Mouse (Mus musculus) stomach, embryonic 15.5 days (tissue): Measurements from ENCODE around the gene Susd4. TPM values are rescaled to one million over a fixed set of nuclear protein-coding genes. Genes with fewer than 3 reads are reported as not detected.

Experiments
- ATAC-seq: fragments of 200-750 bp; cut with Nextera tagmentation; 2 replicates; pipeline ENCODE4 v1.8.0; 2017; ENCODE audit warnings: low read depth, moderate number of reproducible peaks, moderate TSS enrichment; ENCODE audit not compliant: insufficient read depth, low FRiP score
- H3K27ac ChIP-seq: fragments of 300-500 bp; sonication (generic); 2 replicates; pipeline ENCODE4 v1.5.1; 2015; ENCODE audit warnings: mild to moderate bottlenecking, inconsistent platforms
- H3K27me3 ChIP-seq: fragments of 300-500 bp; sonication (generic); replicated peaks from 2 replicates; pipeline ENCODE4 v1.6.1; 2015; ENCODE audit warnings: inconsistent platforms
- H3K36me3 ChIP-seq: fragments of 300-500 bp; sonication (generic); 2 replicates; pipeline ENCODE4 v1.6.1; 2015; ENCODE audit warnings: inconsistent platforms
- H3K4me1 ChIP-seq: fragments of 300-500 bp; sonication (generic); 2 replicates; pipeline ENCODE4 v1.6.1; 2015; ENCODE audit warnings: inconsistent platforms
- H3K4me2 ChIP-seq: fragments of 300-500 bp; sonication (generic); 2 replicates; pipeline ENCODE4 v1.6.1; 2015; ENCODE audit warnings: mild to moderate bottlenecking, inconsistent platforms
- H3K4me3 ChIP-seq: fragments of 300-500 bp; sonication (generic); replicated peaks from 2 replicates; pipeline ENCODE4 v1.5.1; 2015; ENCODE audit warnings: inconsistent platforms
- H3K9ac ChIP-seq: fragments of 300-500 bp; sonication (generic); 2 replicates; pipeline ENCODE4 v1.6.1; 2015; ENCODE audit warnings: inconsistent platforms
- H3K9me3 ChIP-seq: fragments of 300-500 bp; sonication (generic); 2 replicates; pipeline ENCODE4 v1.6.1; 2016; ENCODE audit warnings: inconsistent platforms
- WGBS: fragments of 180-500 bp; shearing (Covaris S2); methylation state at CpG from one replicate; pipeline ENCODE4 v1.1.7; 2015; 5-methylcytosine and 5-hydroxymethylcytosine counted together
- polyA plus RNA-seq: library from polyadenylated mRNA; unstranded; fragments of >200 nt; fragmentation: Nextera tagmentation; extraction: Ambion mirVana; gene quantifications from 2 replicates; pipeline ENCODE4 v1.2.1, GENCODE M21; 2015

Susd4 gene
- 13.7 and 17.8 TPM in 2 replicates for polyA plus RNA-seq

GRCm38 (mm10) chr1:182763716-182764461, at the start of gene Susd4:
TSS of gene Susd4 (plus strand) at chr1:182763860.
- H3K36me3 ChIP-seq: no peaks in the 10 kb centered on the region
- peaks cover 4% of the 10 kb centered on the region; the same call in 1 of the 2 replicates for H3K27me3 ChIP-seq
- peak within 1 kb of the TSS; percentile 50; the same call in 1 of the 2 replicates for H3K9ac ChIP-seq
- H3K9me3 ChIP-seq: no peaks in the 10 kb centered on the region
- H3K4me2 ChIP-seq: peak within 1 kb of the TSS; percentile 89
- H3K27ac ChIP-seq: no peak within 1 kb of the TSS
- H3K4me1 ChIP-seq: peaks cover 8% of the 10 kb centered on the region
- peak; percentile 80 for ATAC-seq
- peak within 1 kb of the TSS; percentile 63 for H3K4me3 ChIP-seq
- under 1% methylated on average over 70 of the region's 95 CpGs for WGBS

- no peak overlapping the region for H3K27ac ChIP-seq
- no peak overlapping the region for H3K9ac ChIP-seq
- no peaks in the 10 kb centered on the region for H3K27me3 ChIP-seq
- no peaks in the 10 kb centered on the region for H3K4me1 ChIP-seq
- no peaks in the 10 kb centered on the region for H3K36me3 ChIP-seq
- H3K4me2 ChIP-seq: no peak overlapping the region
- H3K9me3 ChIP-seq: no peaks in the 10 kb centered on the region
- no peak for ATAC-seq
- no peak overlapping the region for H3K4me3 ChIP-seq
- WGBS: 76% methylated on average over 6 of the region's 6 CpGs
These were observed 49.3 kb upstream of the Susd4 start for GRCm38 (mm10) chr1:182714236-182714935.

GRCm38 (mm10) chr1:182727541-182727940, 36.1 kb upstream of the Susd4 start:
- H3K4me3 ChIP-seq: no peak overlapping the region
- ATAC-seq: no peak
- no peaks in the 10 kb centered on the region for H3K4me1 ChIP-seq
- no peak overlapping the region for H3K27ac ChIP-seq
- 49% methylated on average over 12 of the region's 12 CpGs for WGBS
- H3K36me3 ChIP-seq: no peaks in the 10 kb centered on the region
- no peak overlapping the region for H3K9ac ChIP-seq
- H3K4me2 ChIP-seq: no peak overlapping the region
- no peaks in the 10 kb centered on the region for H3K9me3 ChIP-seq
- H3K27me3 ChIP-seq: no peaks in the 10 kb centered on the region

- 78% methylated on average over 9 of the region's 9 CpGs for WGBS
- no peak for ATAC-seq
- Histone ChIP-seq H3K4me2 (no peak overlapping the region), H3K4me1 (no peaks in the 10 kb centered on the region), H3K27ac (no peak overlapping the region), H3K27me3 (no peaks in the 10 kb centered on the region), H3K36me3 (no peaks in the 10 kb centered on the region), H3K9ac (no peak overlapping the region), H3K4me3 (no peak overlapping the region), H3K9me3 (no peaks in the 10 kb centered on the region)
These were observed 34.7 kb upstream of the Susd4 start for GRCm38 (mm10) chr1:182729002-182729401.

GRCm38 (mm10) chr1:182732695-182733094, 31.0 kb upstream of the Susd4 start:
- Histone ChIP-seq H3K4me1 (no peaks in the 10 kb centered on the region), H3K27ac (no peak overlapping the region), H3K4me2 (no peak overlapping the region), H3K4me3 (no peak overlapping the region), H3K36me3 (no peaks in the 10 kb centered on the region), H3K9ac (no peak overlapping the region), H3K27me3 (no peaks in the 10 kb centered on the region), H3K9me3 (no peaks in the 10 kb centered on the region)
- no peak for ATAC-seq
- WGBS: 18% methylated on average over 7 of the region's 7 CpGs

- Histone ChIP-seq H3K36me3 (no peaks in the 10 kb centered on the region), H3K4me2 (no peak overlapping the region), H3K27me3 (no peaks in the 10 kb centered on the region), H3K9me3 (no peaks in the 10 kb centered on the region), H3K4me1 (no peaks in the 10 kb centered on the region), H3K27ac (peak overlapping the region; percentile 48; the same call in 1 of the 2 replicates), H3K9ac (no peak overlapping the region), H3K4me3 (no peak overlapping the region)
- no peak for ATAC-seq
- 38% methylated on average over 4 of the region's 4 CpGs for WGBS
These were observed 27.8 kb upstream of the Susd4 start for GRCm38 (mm10) chr1:182735891-182736290.

GRCm38 (mm10) chr1:182747081-182747480, 16.6 kb upstream of the Susd4 start:
- no peaks in the 10 kb centered on the region for H3K4me1 ChIP-seq
- no peak for ATAC-seq
- H3K4me3 ChIP-seq: no peak overlapping the region
- H3K27ac ChIP-seq: no peak overlapping the region
- no peaks in the 10 kb centered on the region for H3K36me3 ChIP-seq
- H3K27me3 ChIP-seq: no peaks in the 10 kb centered on the region
- no peaks in the 10 kb centered on the region for H3K9me3 ChIP-seq
- no peak overlapping the region for H3K4me2 ChIP-seq
- WGBS: 88% methylated on average over 9 of the region's 9 CpGs
- H3K9ac ChIP-seq: no peak overlapping the region

- Histone ChIP-seq H3K4me3 (no peak overlapping the region), H3K9ac (no peak overlapping the region), H3K36me3 (no peaks in the 10 kb centered on the region), H3K27ac (no peak overlapping the region), H3K4me1 (no peaks in the 10 kb centered on the region), H3K9me3 (no peaks in the 10 kb centered on the region), H3K4me2 (no peak overlapping the region), H3K27me3 (no peaks in the 10 kb centered on the region)
- no peak for ATAC-seq
- 76% methylated on average over 17 of the region's 17 CpGs for WGBS
These were observed 15.8 kb upstream of the Susd4 start for GRCm38 (mm10) chr1:182747834-182748233.

- no peak for ATAC-seq
- no peak within 1 kb of the TSS for H3K4me2 ChIP-seq
- 91% methylated on average over 9 of the region's 9 CpGs for WGBS
These were observed 14.6 kb upstream of the Susd4 start, which contains the start of gene Ccdc185 for GRCm38 (mm10) chr1:182749080-182749479. TSS of gene Ccdc185 (minus strand) at chr1:182749180.

GRCm38 (mm10) chr1:182751301-182751700, 12.4 kb upstream of the Susd4 start:
- H3K4me3 ChIP-seq: no peak overlapping the region

More at GRCm38 (mm10) chr1:182749080-182749479, 14.6 kb upstream of the Susd4 start, which contains the start of gene Ccdc185:
- H3K4me1 ChIP-seq: no peaks in the 10 kb centered on the region
- H3K27ac ChIP-seq: no peak within 1 kb of the TSS
- H3K4me3 ChIP-seq: no peak within 1 kb of the TSS
- no peaks in the 10 kb centered on the region for H3K36me3 ChIP-seq
- H3K9ac ChIP-seq: no peak within 1 kb of the TSS
- H3K9me3 ChIP-seq: no peaks in the 10 kb centered on the region
- no peaks in the 10 kb centered on the region for H3K27me3 ChIP-seq

GRCm38 (mm10) chr1:182753694-182754093, 10.0 kb upstream of the Susd4 start:
- H3K27ac ChIP-seq: no peak overlapping the region
- H3K9ac ChIP-seq: no peak overlapping the region
- H3K9me3 ChIP-seq: no peaks in the 10 kb centered on the region
- H3K4me1 ChIP-seq: no peaks in the 10 kb centered on the region
- no peak overlapping the region for H3K4me2 ChIP-seq
- ATAC-seq: no peak
- no peaks in the 10 kb centered on the region for H3K27me3 ChIP-seq
- WGBS: 73% methylated on average over 8 of the region's 8 CpGs
- H3K4me3 ChIP-seq: no peak overlapping the region
- H3K36me3 ChIP-seq: no peaks in the 10 kb centered on the region

More at GRCm38 (mm10) chr1:182751301-182751700, 12.4 kb upstream of the Susd4 start:
- H3K4me1 ChIP-seq: no peaks in the 10 kb centered on the region
- ATAC-seq: no peak
- H3K9ac ChIP-seq: no peak overlapping the region
- no peak overlapping the region for H3K4me2 ChIP-seq
- H3K27ac ChIP-seq: no peak overlapping the region
- WGBS: 77% methylated on average over 8 of the region's 8 CpGs
- H3K27me3 ChIP-seq: no peaks in the 10 kb centered on the region
- H3K36me3 ChIP-seq: no peaks in the 10 kb centered on the region
- no peaks in the 10 kb centered on the region for H3K9me3 ChIP-seq

GRCm38 (mm10) chr1:182754865-182755264, 8.8 kb upstream of the Susd4 start:
- Histone ChIP-seq H3K36me3 (no peaks in the 10 kb centered on the region), H3K4me2 (no peak overlapping the region), H3K9me3 (no peaks in the 10 kb centered on the region), H3K4me1 (no peaks in the 10 kb centered on the region), H3K27me3 (no peaks in the 10 kb centered on the region), H3K4me3 (no peak overlapping the region), H3K27ac (no peak overlapping the region), H3K9ac (no peak overlapping the region)
- WGBS: 78% methylated on average over 5 of the region's 5 CpGs
- no peak for ATAC-seq
